Mouse (Mus musculus): Measurements from ENCODE around the gene Psmd7. TPM values are rescaled to one million over a fixed set of nuclear protein-coding genes. Genes with fewer than 3 reads are reported as not detected.

The Psmd7 gene
- total and polyA plus RNA-seq, 3 experiments, result 186 to 403 (median 205) TPM

DNA sequence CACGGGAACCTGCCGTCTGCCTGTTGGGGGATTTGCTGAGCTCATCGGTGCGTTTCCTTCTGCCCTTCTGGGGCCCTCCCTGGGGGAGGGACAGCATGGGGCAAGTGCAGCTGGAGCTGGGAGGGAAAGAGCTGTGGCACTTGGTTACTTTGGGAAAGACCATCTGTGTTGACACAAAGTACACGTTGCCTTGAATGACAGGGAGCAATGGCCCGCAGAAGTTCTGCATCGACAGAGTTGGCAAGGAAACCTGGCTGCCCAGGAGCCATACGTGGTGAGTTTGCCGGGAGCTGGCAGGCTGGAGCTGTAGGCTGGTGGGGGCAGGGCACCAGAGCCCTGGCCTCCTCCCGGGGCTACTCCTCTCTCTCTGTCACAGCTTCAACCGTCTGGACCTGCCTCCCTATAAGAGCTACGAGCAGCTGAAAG lies 31.7 kb downstream of the Psmd7 start:
- no peaks in the 10 kb centered on the region for H3K9me3 ChIP-seq (replicated peaks; ENCODE audit: insufficient read depth, low read length)
- no peak overlapping the region for H3K9ac ChIP-seq (ENCODE audit: control insufficient read depth, low read depth, low read length, poor library complexity, severe bottlenecking)
- no peaks in the 10 kb centered on the region; a peak in 1 of 4 replicates for H3K4me1 ChIP-seq (ENCODE audit: control insufficient read depth in 1 of 2, insufficient read depth in 2 of 2, low read length in 2 of 2)
- TF ChIP-seq NRF1 (IDR thresholded peaks at IDR 0.05; ENCODE audit: insufficient read depth, low read depth, low read length, poor library complexity, severe bottlenecking) (no peak), ZNF384 (IDR thresholded peaks at IDR 0.05; ENCODE audit: low read depth, low read length) (no peak), MYB (IDR thresholded peaks at IDR 0.05; ENCODE audit: low read depth, low read length) (no peak), JUND (IDR thresholded peaks at IDR 0.05; ENCODE audit: low read depth, low read length) (no peak), TBP (IDR thresholded peaks at IDR 0.05; ENCODE audit: low read depth, low read length) (no peak), ZC3H11A (IDR thresholded peaks at IDR 0.05; ENCODE audit: low read depth, low read length) (no peak), BHLHE40 (IDR thresholded peaks at IDR 0.05; ENCODE audit: borderline replicate concordance, low read depth, low read length) (no peak), UBTF (IDR thresholded peaks at IDR 0.05; ENCODE audit: borderline replicate concordance, insufficient read depth, low read depth, low read length) (no peak), EP300 (IDR thresholded peaks at IDR 0.05; ENCODE audit: low read depth in 1 of 2, low read length in 2 of 2) (no peak), POLR2AphosphoS2 (IDR thresholded peaks at IDR 0.05; ENCODE audit: low read length) (no peak), KAT2A (conservative IDR thresholded peaks at IDR 0.05; ENCODE audit: low read depth, low read length) (no peak), E2F4 (IDR thresholded peaks at IDR 0.05; ENCODE audit: borderline replicate concordance, low read depth, low read length) (no peak), HCFC1 (IDR thresholded peaks at IDR 0.05; ENCODE audit: low read depth, low read length) (no peak), USF2 (IDR thresholded peaks at IDR 0.05; ENCODE audit: borderline replicate concordance in 1 of 2, insufficient read depth in 1 of 2, low read depth in 1 of 2, low read length in 2 of 2) (no peak), GATA1 (IDR thresholded peaks at IDR 0.05; ENCODE audit: low read depth, low read length) (no peak), MEF2A (IDR thresholded peaks at IDR 0.05; ENCODE audit: extremely low read depth, insufficient replicate concordance, low read depth, low read length, poor library complexity, severe bottlenecking) (no peak), ZKSCAN1 (IDR thresholded peaks at IDR 0.05; ENCODE audit: low read depth, low read length) (no peak), TAL1 (IDR thresholded peaks at IDR 0.05; ENCODE audit: low read length) (no peak), TCF12 (IDR thresholded peaks at IDR 0.05; ENCODE audit: low read depth, low read length) (no peak), ZMIZ1 (IDR thresholded peaks at IDR 0.05; ENCODE audit: low read depth, low read length) (no peak)
- DNase-seq (ENCODE audit: low read depth, low spot score), result no peak
- no peaks in the 10 kb centered on the region for H3K27me3 ChIP-seq (ENCODE audit: control insufficient read depth in 1 of 2, insufficient read depth in 2 of 2, low read length in 2 of 2)
- H3K4me3 ChIP-seq (ENCODE audit: control insufficient read depth in 1 of 2, insufficient read depth in 1 of 2, low read depth in 2 of 2, low read length in 2 of 2), result no peak overlapping the region
- 0 out of 4 replicates have a peak, but pooled peaks cover 0 to 2% of the 10 kb centered on the region in 2 experiments for H3K36me3 ChIP-seq (ENCODE audit: control insufficient read depth in 1 of 2, insufficient read depth in 2 of 2, low read length in 2 of 2)
- no peak overlapping the region for H3K27ac ChIP-seq (ENCODE audit: control insufficient read depth, low read depth, low read length)
- no peaks in the 10 kb centered on the region for H3K79me2 ChIP-seq (ENCODE audit: control insufficient read depth, insufficient read depth, low read length, poor library complexity)
